Mouse (Mus musculus) ES-E14 (cell line): ENCODE results near the gene Cradd. TPM values are rescaled to one million over a fixed set of nuclear protein-coding genes. Genes with fewer than 3 reads are reported as not detected.
A peak's percentile ranks its signal among the peaks of the same experiment; 100 is the strongest.

Experiments used
- DNase-seq: peaks from one replicate; pipeline ENCODE4 v3.0.0-alpha.2; 2013; ENCODE audit warnings: low read depth, low spot score
- H3K27ac ChIP-seq: 2 replicates; pipeline ENCODE4 v1.5.1; 2012; ENCODE audit warnings: low read depth, mild to moderate bottlenecking, low read length, moderate library complexity, mixed read lengths; ENCODE audit not compliant: poor library complexity, insufficient read depth, severe bottlenecking
- H3K36me3 ChIP-seq: 2 replicates; pipeline ENCODE4 v1.6.1; 2012; ENCODE audit warnings: mild to moderate bottlenecking, low read length, moderate library complexity, mixed read lengths; ENCODE audit not compliant: control insufficient read depth, poor library complexity, insufficient read depth, severe bottlenecking
- H3K4me1 ChIP-seq, 2 experiments: fragments of 150-350 bp in 1 of 2; sonication (generic) in 1 of 2; 2 replicates each; pipeline ENCODE4 v1.6.1; 2012; ENCODE audit warnings: low read length in 2 of 2, mild to moderate bottlenecking in 1 of 2, mixed read lengths in 1 of 2; ENCODE audit not compliant: control insufficient read depth in 2 of 2, insufficient read depth in 2 of 2, poor library complexity in 1 of 2
- H3K4me3 ChIP-seq, 2 experiments: fragments of 150-350 bp in 1 of 2; sonication (generic) in 1 of 2; 2 replicates each; pipeline ENCODE4 v1.5.1; 2012; ENCODE audit warnings: low read length in 2 of 2, low read depth in 1 of 2, mild to moderate bottlenecking in 1 of 2, mixed read lengths in 1 of 2; ENCODE audit not compliant: insufficient read depth in 1 of 2, poor library complexity in 1 of 2, severe bottlenecking in 1 of 2
- H3K9ac ChIP-seq: 2 replicates; pipeline ENCODE4 v1.6.1; 2012; ENCODE audit warnings: low read depth, mild to moderate bottlenecking, low read length, mixed read lengths; ENCODE audit not compliant: poor library complexity, insufficient read depth, severe bottlenecking
- H3K9me3 ChIP-seq: fragments of 150-350 bp; sonication (generic); 2 replicates; pipeline ENCODE4 v1.6.1; 2012; ENCODE audit warnings: low read depth, mild to moderate bottlenecking, low read length; ENCODE audit not compliant: control insufficient read depth, insufficient read depth
- CHD2 ChIP-seq: IDR thresholded peaks from 2 replicates; pipeline ENCODE4 v1.6.1; 2014; ENCODE audit warnings: mild to moderate bottlenecking, low read depth, low read length, inconsistent platforms
- HCFC1 ChIP-seq: IDR thresholded peaks from 2 replicates; pipeline ENCODE4 v1.6.1; 2012; ENCODE audit warnings: low read length, inconsistent platforms, borderline replicate concordance; ENCODE audit not compliant: insufficient read depth
- MAFK ChIP-seq: IDR thresholded peaks from 2 replicates; pipeline ENCODE4 v1.6.1; 2014; ENCODE audit warnings: mild to moderate bottlenecking, low read depth, low read length, inconsistent platforms; ENCODE audit not compliant: insufficient read depth
- ZC3H11A ChIP-seq: IDR thresholded peaks from 2 replicates; pipeline ENCODE4 v1.6.1; 2012; ENCODE audit warnings: low read depth, mild to moderate bottlenecking, inconsistent platforms, low read length, borderline replicate concordance
- ZNF384 ChIP-seq: IDR thresholded peaks from 2 replicates; pipeline ENCODE4 v1.6.1; 2012; ENCODE audit warnings: low read depth, low read length, inconsistent platforms
- in situ Hi-C, 2 experiments: fragments of 600-800 bp; cut with MboI; formaldehyde crosslinking; loops; one replicate each; pipeline ENCODE4 v1.15.1; 2025; ENCODE audit warnings: low sequenced_read_pairs in 2 of 2, inconsistent platforms in 1 of 2; ENCODE audit not compliant: unreplicated experiment in 2 of 2
- total RNA-seq: library from RNA; depleted of rRNA; stranded (reverse); fragments of 300-350 nt; gene quantifications from 2 replicates; pipeline ENCODE4 v1.2.3, GENCODE M21; 2012

Gene Cradd
- total RNA-seq, 1 experiment, result 8.4 TPM

- Histone ChIP-seq H3K27ac (no peak overlapping the region), H3K4me3 (no peak overlapping the region; a peak in 1 of 4 replicates), H3K4me1 (peaks cover 4 to 7% of the 10 kb centered on the region in 2 experiments; a peak in 3 of 4 replicates), H3K9me3 (no peaks in the 10 kb centered on the region), H3K9ac (no peak overlapping the region), H3K36me3 (no peaks in the 10 kb centered on the region)
- in situ Hi-C loops, result no loop called here
- TF ChIP-seq ZNF384 (no peak), HCFC1 (no peak), ZC3H11A (no peak), CHD2 (no peak), MAFK (no peak)
- DNase-seq, result no peak
Measured at GRCm38 (mm10) chr10:95330375-95331363, 6.7 kb upstream of the Cradd start.

DNA sequence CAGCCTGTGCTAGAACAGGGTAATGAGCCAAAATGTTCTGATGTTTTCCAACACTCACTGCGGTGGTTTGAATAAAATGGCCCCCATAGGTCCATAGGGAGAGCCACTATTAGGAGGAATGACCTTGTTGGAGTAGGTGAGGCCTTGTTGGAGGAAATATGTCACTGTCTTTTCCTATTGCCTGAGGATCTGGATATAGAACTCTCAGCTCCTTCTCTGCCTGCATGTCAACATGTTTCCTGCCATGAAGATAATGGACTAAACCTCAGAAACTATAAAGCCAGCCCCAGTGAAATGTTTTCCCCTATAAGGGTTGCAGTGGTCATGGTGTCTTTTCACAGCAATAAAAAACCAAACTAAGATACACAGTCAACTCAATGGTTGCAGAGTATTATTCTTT lies 6.0 kb upstream of the Cradd start:
- Histone ChIP-seq H3K27ac (no peak overlapping the region), H3K9ac (no peak overlapping the region), H3K9me3 (no peaks in the 10 kb centered on the region), H3K4me1 (peaks cover 4 to 7% of the 10 kb centered on the region in 2 experiments; a peak in 3 of 4 replicates), H3K36me3 (no peaks in the 10 kb centered on the region), H3K4me3 (no peak overlapping the region)
- DNase-seq, result no peak
- in situ Hi-C loops, result no loop called here
- TF ChIP-seq ZC3H11A, result no peak
- TF ChIP-seq MAFK, result no peak

DNA sequence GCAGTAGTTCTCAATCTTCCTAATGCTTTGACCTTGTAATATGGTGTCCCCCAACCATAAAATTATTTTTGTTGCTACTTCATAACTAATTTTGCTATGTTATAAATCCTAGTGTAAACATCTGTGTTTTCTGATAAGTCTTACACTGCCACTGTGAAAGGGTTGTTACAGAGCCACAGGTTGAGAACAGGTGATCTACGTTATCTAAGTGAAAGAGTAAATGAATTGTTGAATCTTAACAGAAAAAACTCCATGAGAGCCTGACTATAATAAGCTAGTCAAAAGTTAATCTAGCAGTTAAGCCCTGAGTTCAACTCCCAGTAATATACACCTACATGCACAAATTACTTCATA lies 322 bp upstream of the Cradd start:
- peaks cover 0 to 10% of the 10 kb centered on the region in 2 experiments; a peak in 2 of 4 replicates for H3K4me1 ChIP-seq
- DNase-seq, result no peak
- no peak overlapping the region for H3K4me3 ChIP-seq
- H3K9me3 ChIP-seq, result no peaks in the 10 kb centered on the region
- H3K36me3 ChIP-seq, result no peaks in the 10 kb centered on the region
- in situ Hi-C loops, result no loop called here
- TF ChIP-seq ZC3H11A, result no peak
- TF ChIP-seq MAFK, result no peak
- TF ChIP-seq ZNF384, result no peak
- TF ChIP-seq CHD2, result no peak
- no peak for TF ChIP-seq HCFC1
- no peak overlapping the region for H3K27ac ChIP-seq
- no peak overlapping the region for H3K9ac ChIP-seq

DNA sequence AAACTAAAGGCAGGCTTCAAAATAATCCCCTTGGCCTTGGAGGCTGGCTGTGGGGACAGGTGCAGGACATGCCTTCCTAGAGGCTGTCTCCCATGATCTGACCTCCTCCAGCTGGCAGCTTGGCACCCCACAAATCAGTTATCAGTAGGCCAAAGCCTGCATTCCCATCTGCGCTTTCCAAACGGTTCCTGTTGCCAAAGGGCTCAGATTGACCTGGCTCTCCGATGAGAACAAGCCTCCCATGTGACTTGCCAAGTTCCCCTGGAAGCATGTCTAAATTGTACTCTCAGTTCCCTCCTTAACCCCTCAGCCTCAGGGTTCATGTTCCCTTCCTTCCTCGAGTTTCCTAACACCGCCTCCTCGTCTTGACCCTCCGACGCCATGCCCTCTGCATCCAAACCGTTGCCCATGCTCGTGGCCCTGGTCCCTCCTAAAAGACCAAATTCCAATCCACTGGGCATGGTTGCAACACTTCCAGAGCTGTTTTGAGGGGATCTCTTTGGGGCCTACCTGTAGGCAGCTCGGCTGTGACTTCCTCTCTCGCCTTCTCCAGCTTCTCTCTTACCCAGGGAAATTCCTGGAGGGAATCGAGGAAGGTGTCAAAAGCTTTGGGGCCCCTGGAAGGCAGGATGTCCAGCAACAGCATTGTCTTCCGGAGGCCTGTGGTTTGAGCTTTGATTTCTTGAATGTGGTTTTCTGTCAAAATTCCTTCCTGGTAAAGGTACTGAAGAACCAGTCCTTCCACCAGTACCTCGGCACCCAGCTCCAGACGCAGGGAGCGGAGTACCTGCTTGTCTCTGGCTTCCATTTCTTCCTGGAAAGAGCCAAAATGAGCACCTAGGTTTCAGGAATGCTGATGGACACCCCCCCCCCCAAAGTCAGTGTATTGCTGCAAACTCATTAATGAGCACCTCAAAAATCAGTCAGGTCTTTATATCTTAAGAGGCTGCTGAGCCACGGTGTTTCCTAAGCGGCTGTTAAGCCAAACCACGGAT lies 1.6 kb downstream of the Cradd start:
- Histone ChIP-seq H3K9me3 (no peaks in the 10 kb centered on the region), H3K27ac (peak overlapping the region; percentile 28), H3K4me1 (peaks cover 5 to 12% of the 10 kb centered on the region in 2 experiments; a peak in 3 of 4 replicates), H3K9ac (peak overlapping the region; percentile 48; the same call in 1 of the 2 replicates), H3K4me3 (peak overlapping the region; percentile 33 to 75; a peak in 3 of 4 replicates), H3K36me3 (no peaks in the 10 kb centered on the region)
- in situ Hi-C loops, result no loop called here
- DNase-seq, result no peak
- no peak for TF ChIP-seq CHD2
- TF ChIP-seq MAFK, result no peak
- TF ChIP-seq ZC3H11A, result no peak
- TF ChIP-seq HCFC1, result no peak
- no peak for TF ChIP-seq ZNF384
